Mouse (Mus musculus) B cell, adult 2 months (primary cell): ENCODE data around the gene Nckap5l.
"Not testable (repeated sequence)": the region's sequence is repeated elsewhere in the genome, so short reads cannot be mapped to it uniquely, and the experiment has no call there.

ENCODE experiments used
- DNase-seq, 2 experiments: peaks; one replicate each; pipeline ENCODE4 v3.0.0; 2022

Nckap5l gene

GRCm38 (mm10) chr15:99469067-99469466, 11.5 kb upstream of the Nckap5l start:
- DNase-seq: peak; percentile 84 to 87

- DNase-seq: no peak
Measured at GRCm38 (mm10) chr15:99463194-99463593, 5.6 kb upstream of the Nckap5l start.

- DNase-seq: peak; percentile 37 to 40
Measured at GRCm38 (mm10) chr15:99456963-99457605, 464 bp downstream of the Nckap5l start.

DNA sequence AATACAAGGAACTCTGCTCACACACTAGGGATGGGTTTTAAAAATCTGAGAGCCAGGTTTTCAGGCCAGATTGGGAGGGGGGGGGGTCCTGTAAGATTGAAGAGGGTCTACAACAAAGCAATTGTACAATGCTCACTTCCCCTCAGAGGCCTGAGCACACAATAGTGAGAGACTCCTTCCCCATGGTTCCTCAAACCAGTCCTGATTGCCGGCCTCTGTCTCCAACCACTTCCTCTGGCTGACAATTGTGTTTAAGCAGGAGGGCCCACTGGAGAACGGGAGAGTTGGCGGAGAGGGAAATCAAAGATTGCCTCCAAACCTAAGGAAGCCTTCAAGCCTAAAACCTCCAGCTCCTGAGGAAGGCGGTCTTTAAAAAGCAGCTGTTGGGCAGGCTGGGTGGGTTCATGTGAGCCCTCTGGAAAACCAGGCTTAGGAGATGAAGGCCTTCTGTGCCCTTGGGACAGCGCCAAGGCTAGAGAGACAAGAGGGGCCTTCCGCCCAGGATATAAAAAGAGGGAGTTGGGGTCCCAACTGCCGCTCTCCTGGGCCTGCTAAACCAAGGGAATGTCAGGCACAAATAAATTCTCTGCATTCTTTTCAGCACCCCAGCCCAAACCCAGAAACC, 1.1 kb downstream of the Nckap5l start:
- DNase-seq: no peak

- no peak for DNase-seq
Measured at GRCm38 (mm10) chr15:99455415-99455814, 2.1 kb downstream of the Nckap5l start.

DNA sequence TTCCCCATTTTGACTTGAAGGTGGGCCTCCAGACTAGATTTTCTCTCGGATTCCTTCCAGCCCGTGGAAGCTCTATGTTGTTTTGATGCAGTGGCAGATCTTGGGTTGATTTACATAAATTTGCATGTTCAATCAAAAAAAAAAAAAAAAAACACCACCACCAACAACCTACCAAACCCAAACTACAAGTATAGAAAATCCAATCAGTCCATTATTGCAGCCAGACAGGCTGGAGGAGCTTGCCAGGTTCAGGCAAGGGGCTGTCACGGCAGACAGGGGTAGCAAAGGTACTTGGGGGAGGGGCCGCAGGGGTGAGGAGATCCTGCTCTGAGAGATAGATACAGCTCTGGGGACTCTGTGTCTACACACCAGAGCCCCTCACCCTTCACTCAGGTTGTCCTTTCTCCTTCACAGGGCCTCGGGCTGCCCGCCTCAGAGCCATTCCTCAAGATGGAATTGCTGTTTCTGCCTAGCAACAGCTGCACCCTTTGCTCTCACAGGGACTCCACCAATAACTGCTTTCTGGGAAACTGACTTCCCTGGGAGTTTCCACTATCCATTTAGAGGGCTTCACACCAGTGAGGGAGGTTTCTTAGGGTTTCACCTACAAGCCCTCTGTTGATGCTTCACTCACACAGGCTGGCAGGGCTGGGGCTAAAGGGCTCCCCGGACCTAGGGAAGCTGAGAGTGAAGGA, 2.8 kb downstream of the Nckap5l start:
- no peak for DNase-seq

DNA sequence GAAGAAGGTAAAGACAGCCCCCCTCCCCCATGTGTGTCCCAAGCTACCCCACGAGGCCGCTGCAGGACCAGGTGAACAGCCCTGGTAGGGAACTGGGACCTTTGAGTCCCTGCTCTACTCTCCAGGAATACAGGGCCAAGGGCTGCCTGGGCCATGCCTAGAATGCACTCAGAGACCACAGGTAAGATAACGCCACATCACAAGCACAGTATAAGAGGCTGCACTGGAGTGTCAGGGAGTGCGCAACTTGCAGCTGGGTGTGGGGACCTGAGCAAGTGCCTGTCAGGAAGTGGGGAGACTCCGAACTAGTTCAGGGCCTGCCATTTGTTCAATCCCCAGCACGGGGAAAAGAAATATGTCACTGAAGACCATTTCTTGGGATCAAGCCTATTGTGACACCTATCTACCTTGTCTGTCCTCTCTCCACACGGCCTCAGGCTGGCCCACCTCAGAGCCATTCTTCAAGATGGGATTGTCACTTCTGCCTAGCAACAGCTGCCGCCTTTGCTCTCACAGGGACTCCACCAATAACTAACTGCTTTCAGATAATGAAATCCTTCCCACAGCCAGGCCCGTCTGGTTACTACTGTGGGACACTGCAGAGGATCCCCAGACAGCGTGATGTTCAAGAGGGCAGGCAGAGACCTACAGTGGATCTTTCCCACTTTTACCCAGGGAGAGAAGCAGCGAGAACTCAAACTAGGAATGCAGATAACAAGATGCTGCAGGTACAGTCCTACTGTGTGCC, 4.2 kb downstream of the Nckap5l start:
- DNase-seq: no peak

- DNase-seq: no peak
Measured at GRCm38 (mm10) chr15:99449751-99450280, 7.7 kb downstream of the Nckap5l start.

GRCm38 (mm10) chr15:99449131-99449750, 8.3 kb downstream of the Nckap5l start:
- DNase-seq: no peak

DNA sequence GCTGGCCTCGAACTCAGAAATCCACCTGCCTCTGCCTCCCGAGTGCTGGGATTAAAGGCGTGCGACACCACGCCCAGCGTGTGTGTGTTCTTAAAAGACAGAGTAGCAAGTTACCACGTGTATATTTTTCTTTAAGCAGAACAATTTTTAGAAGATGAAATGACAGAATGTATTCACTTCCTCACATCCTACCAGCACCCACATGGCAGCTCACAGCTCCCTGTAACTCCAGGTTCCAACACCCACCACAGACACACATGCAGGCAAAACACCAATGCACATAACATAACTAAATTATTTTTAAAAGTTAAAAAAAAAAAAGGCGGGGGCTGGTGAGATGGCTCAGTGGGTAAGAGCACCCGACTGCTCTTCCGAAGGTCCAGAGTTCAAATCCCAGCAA, 11.4 kb downstream of the Nckap5l start:
- DNase-seq: not testable (repeated sequence)

DNA sequence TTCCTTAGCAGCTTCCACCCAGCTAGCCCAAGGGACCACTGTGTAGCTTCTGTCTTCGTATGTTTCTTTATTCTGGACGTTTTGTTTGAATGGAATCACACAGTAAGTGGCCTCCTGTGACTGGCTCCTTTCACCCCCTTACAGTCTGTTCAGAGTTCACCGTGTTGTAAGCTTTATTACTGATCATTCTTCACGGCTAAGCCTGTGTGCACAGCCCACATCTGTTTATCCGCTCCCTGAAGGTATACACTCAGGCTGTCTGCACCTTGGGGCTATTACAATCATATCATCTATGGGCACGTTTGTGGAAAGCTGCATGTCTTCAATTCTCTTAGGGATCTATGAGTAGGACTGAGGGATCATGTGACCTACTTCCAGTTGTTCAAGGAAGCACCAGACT, 12.0 kb downstream of the Nckap5l start:
- DNase-seq: no peak

DNA sequence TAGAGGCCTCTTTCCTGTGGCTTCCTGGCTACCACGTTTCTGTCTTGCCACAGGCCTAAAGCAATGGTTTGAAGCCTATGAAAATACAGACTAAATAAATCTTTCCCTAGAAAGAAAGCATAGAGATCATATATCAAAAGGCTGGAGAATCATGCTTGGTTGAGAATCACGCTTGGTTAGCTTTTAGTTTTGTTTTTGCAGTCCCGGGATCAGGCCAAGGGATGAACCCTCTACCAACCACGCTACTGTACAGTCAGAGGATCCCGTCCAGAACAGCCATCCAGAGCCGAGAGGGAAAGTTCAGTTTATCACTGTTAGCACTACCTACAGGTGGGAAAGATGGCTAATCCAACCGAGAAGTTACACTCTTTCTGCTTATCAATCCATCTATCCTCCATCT, 15.2 kb downstream of the Nckap5l start:
- no peak for DNase-seq

GRCm38 (mm10) chr15:99440816-99441457, 16.6 kb downstream of the Nckap5l start:
- DNase-seq: no peak

- no peak for DNase-seq
Measured at GRCm38 (mm10) chr15:99440112-99440815, 17.3 kb downstream of the Nckap5l start.

- no peak for DNase-seq
Measured at GRCm38 (mm10) chr15:99438966-99439698, 18.4 kb downstream of the Nckap5l start.

GRCm38 (mm10) chr15:99433913-99434312, 23.6 kb downstream of the Nckap5l start:
- DNase-seq: no peak

DNA sequence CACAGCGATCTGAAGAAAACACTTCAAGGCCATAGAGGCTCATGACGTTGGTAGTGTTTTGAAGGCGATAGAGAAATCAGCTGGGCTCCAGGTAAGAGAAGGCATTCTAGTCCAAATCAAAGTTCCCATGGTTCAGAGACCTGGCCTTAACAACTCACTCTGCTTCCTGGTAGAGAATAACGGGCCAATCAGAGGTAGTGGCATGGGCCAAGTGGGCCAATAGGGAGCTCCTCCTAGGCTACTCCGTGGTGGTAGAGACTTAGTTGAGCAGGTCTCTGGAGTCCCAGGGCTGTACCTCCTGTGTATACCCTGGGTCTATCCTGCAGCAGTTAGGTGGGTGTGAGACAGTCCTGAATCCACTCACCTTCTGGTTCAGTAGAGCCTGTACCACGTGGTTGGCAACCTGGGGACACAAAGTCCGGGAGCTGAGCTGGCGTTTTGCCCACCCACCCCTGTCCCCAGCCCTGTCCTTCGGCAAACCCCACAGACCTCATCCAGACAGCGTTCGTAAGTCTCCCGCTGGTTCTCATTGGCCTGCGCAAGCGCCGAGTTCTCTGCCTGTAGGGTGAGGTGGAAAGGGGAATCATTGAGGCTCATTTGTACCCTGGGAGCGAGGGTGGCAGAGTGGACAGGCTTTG, 24.3 kb downstream of the Nckap5l start:
- DNase-seq: no peak

- no peak for DNase-seq
Measured at GRCm38 (mm10) chr15:99431967-99432366, 25.6 kb downstream of the Nckap5l start.

DNA sequence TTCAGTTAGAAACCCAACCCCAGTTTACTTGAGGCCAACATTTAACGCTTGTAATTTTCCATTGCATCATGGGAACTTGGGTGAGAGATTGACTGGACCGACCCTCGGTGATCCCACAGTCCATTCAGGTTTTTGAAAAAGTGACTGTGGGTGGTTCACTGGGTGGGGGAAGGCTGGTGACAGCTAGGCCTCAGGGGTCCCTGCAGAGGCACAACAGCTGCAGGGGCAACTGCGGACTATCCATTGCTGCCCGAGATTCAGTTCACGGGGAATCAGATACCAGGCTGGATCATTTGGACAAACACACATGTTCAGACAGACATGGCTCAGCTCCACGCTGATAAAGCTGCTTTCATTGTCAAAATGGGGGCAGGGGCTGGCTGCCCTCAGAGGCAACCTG, 26.0 kb downstream of the Nckap5l start:
- no peak for DNase-seq

DNA sequence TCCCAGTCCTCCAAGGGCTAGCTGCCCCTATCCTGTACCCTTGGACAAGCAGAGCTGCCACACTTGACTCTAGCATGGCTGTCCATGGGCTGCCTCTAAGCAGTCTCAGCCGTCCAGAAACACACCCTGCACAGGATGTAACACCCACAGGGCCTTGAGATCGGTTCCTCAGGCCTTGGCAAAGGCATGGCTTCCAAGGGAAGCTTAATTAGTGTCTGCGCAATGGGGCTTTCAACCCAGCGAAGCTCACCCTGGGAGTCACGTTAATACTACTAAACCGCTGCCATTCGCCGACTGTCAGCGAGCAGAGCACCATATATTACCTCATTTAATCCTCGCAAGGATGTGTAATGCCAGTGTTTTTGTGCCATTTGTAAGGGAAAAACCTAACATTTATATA, 26.5 kb downstream of the Nckap5l start:
- DNase-seq: no peak
